Mouse (Mus musculus) erythroblast, embryonic 14.5 days (primary cell): Measurements from ENCODE around the gene Nme4. TPM values are rescaled to one million over a fixed set of nuclear protein-coding genes. Genes with fewer than 3 reads are reported as not detected.
A peak's percentile ranks its signal among the peaks of the same experiment; 100 is the strongest.
"Not testable (repeated sequence)": the region's sequence is repeated elsewhere in the genome, so short reads cannot be mapped to it uniquely, and the experiment has no call there.

ENCODE experiments used
- H3K27me3 ChIP-seq: 2 replicates; pipeline ENCODE4 v1.6.1; 2012; ENCODE audit warnings: inconsistent platforms; ENCODE audit not compliant: control insufficient read depth
- H3K36me3 ChIP-seq: 2 replicates; pipeline ENCODE4 v1.6.1; 2012; ENCODE audit warnings: mild to moderate bottlenecking, inconsistent platforms; ENCODE audit not compliant: control insufficient read depth
- H3K4me1 ChIP-seq: 2 replicates; pipeline ENCODE4 v1.6.1; 2012; ENCODE audit warnings: inconsistent platforms; ENCODE audit not compliant: control insufficient read depth
- H3K4me3 ChIP-seq: replicated peaks from 2 replicates; pipeline ENCODE3; 2012; ENCODE audit warnings: moderate library complexity, mild to moderate bottlenecking, inconsistent platforms
- H3K9me3 ChIP-seq: 2 replicates; pipeline ENCODE4 v1.6.1; 2012; ENCODE audit warnings: low read length, inconsistent platforms, mixed read lengths; ENCODE audit not compliant: control insufficient read depth
- GATA1 ChIP-seq: IDR thresholded peaks from 2 replicates; pipeline ENCODE4 v1.6.1; 2012; ENCODE audit warnings: low read length, inconsistent platforms, mixed read lengths
- TAL1 ChIP-seq: IDR thresholded peaks from 3 replicates; pipeline ENCODE4 v1.6.1; 2012; ENCODE audit warnings: low read length, inconsistent platforms, mixed read lengths
- polyA plus RNA-seq: library from polyadenylated mRNA; stranded (reverse); fragments of >175 nt; gene quantifications from 2 replicates; pipeline ENCODE4 v1.2.3, GENCODE M21; 2012

The Nme4 gene
- polyA plus RNA-seq, 1 experiment, result 9.0 TPM

DNA sequence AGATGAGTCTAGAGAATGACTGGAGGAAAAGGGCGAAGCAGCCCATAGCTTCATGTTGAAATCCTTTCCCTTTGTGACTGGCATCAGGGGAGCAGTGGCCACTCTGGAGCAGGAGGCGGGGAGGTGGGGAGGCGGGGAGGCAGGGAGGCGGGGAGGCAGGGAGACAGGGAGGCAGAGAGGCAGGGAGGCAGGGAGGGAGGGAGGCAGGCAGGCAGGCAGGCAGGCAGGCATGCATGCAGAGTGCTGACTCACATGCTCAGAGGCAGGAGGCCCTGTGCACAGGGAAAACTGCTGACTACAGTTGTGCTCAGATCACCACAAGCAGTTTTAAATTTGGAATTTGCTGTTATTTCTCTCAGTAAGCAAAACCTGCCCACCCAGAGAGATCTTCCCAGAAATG, 6.1 kb upstream of the Nme4 start:
- Histone ChIP-seq H3K4me1 (peaks cover 13% of the 10 kb centered on the region), H3K27me3 (no peaks in the 10 kb centered on the region; the same call in 1 of the 2 replicates), H3K36me3 (no peaks in the 10 kb centered on the region), H3K9me3 (no peaks in the 10 kb centered on the region), H3K4me3 (no peak overlapping the region)
- TF ChIP-seq TAL1 (no peak), GATA1 (no peak)

DNA sequence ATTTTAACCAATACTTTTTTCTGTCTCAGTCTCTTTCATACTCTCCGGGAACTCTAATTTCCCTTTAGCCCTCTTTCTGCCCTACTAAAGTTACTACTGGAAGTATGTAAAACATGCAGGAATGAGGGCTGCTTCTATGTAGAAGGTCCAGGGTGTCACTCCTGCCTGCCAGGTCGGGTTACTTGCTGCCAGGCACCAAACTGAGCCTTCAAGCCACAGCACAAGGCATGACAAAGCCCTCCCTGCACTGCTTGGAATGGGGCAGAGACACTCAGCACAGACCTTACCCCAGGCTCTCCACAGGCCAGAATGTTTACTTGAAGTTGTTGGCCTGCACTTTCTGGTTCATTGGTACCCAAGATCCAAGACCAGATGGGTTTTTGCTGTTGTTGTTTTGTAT, 4.8 kb upstream of the Nme4 start:
- peaks cover 22% of the 10 kb centered on the region for H3K4me1 ChIP-seq
- no peaks in the 10 kb centered on the region; the same call in 1 of the 2 replicates for H3K27me3 ChIP-seq
- TF ChIP-seq GATA1 (no peak), TAL1 (no peak)
- H3K4me3 ChIP-seq, result no peak overlapping the region
- no peaks in the 10 kb centered on the region for H3K9me3 ChIP-seq
- no peaks in the 10 kb centered on the region for H3K36me3 ChIP-seq

DNA sequence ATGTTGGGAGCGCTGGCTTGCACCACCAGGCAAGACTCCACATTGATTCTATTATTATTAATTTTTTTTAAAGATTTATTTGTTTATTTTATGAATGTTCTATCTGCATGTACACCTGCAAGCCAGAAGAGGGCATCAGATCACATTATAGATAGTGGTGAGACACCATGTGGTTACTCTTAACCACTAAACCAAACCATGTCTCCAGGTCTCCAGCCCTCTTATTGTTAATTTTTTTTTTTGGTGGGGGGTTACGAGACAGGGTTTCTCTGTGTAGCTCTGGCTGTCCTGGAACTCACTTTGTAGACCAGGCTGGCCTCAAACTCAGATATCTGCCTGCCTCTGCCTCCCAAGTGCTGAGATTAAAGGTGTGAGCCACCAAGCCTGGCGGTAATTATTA, 3.9 kb upstream of the Nme4 start:
- H3K27me3 ChIP-seq, result not testable (repeated sequence)

GRCm38 (mm10) chr17:26098461-26098860, 3.1 kb upstream of the Nme4 start:
- TF ChIP-seq TAL1 (no peak), GATA1 (no peak)
- peaks cover 39% of the 10 kb centered on the region for H3K4me1 ChIP-seq

More for the DNA sequence above, 3.9 kb upstream of the Nme4 start:
- peaks cover 30% of the 10 kb centered on the region for H3K4me1 ChIP-seq
- H3K4me3 ChIP-seq, H3K36me3 ChIP-seq, H3K9me3 ChIP-seq: not testable (repeated sequence)

DNA sequence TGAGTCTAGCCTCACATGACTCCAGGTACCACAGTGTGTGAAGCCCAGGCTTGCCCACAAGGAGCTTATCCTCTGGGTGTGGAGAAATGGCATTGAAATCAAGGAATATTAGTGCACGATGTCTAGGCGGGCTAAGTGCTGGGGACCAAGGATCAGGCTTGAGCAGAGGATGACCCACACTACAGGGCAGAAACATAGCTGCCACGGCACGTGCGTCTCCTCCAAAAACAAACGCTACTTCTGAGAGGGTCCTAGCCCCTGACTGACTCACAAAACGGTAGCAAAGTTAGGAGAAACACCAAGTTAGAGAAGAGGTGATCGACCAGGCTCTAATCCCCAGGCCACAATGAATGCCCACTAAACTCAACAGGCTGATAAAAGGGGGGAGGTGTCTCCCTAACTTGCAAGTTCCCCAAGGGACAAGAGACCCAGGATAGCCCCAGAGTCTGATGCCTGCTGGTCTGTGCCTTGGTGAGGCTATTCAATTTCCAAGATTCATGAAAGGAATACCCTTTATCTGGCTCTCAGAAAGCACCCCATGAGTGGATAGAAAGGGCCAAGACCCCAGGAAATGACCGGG, 781 bp downstream of the Nme4 start:
- H3K36me3 ChIP-seq, result peaks cover 12% of the 10 kb centered on the region
- no peaks in the 10 kb centered on the region for H3K27me3 ChIP-seq
- peaks cover 38% of the 10 kb centered on the region for H3K4me1 ChIP-seq
- H3K9me3 ChIP-seq, result peaks cover 3% of the 10 kb centered on the region
- TF ChIP-seq TAL1, result no peak
- TF ChIP-seq GATA1, result no peak
- peak overlapping the region; percentile 69 for H3K4me3 ChIP-seq

More at GRCm38 (mm10) chr17:26098461-26098860, 3.1 kb upstream of the Nme4 start:
- H3K4me3 ChIP-seq, result no peak overlapping the region
- no peaks in the 10 kb centered on the region; the same call in 1 of the 2 replicates for H3K27me3 ChIP-seq
- H3K9me3 ChIP-seq, result no peaks in the 10 kb centered on the region
- no peaks in the 10 kb centered on the region; the same call in 1 of the 2 replicates for H3K36me3 ChIP-seq

GRCm38 (mm10) chr17:26089905-26090632, 5.3 kb downstream of the Nme4 start, which contains the start of gene Decr2:
Gene Decr2, minus strand, starts transcription at chr17:26090337.
- Histone ChIP-seq H3K36me3 (peaks cover 12% of the 10 kb centered on the region), H3K4me3 (peak within 1 kb of the TSS; percentile 66), H3K9me3 (peaks cover 3% of the 10 kb centered on the region), H3K27me3 (no peaks in the 10 kb centered on the region), H3K4me1 (peaks cover 27% of the 10 kb centered on the region)
- TF ChIP-seq GATA1, result no peak
- TF ChIP-seq TAL1, result no peak

GRCm38 (mm10) chr17:26087059-26087564, 8.3 kb downstream of the Nme4 start:
- peaks cover under 1% of the 10 kb centered on the region for H3K9me3 ChIP-seq
- TF ChIP-seq TAL1 (no peak), GATA1 (no peak)

GRCm38 (mm10) chr17:26080867-26081266, 14.5 kb downstream of the Nme4 start:
- no peak for TF ChIP-seq TAL1
- TF ChIP-seq GATA1, result no peak
- H3K4me1 ChIP-seq, result no peaks in the 10 kb centered on the region
- no peaks in the 10 kb centered on the region for H3K9me3 ChIP-seq
- no peaks in the 10 kb centered on the region; the same call in 1 of the 2 replicates for H3K36me3 ChIP-seq
- H3K27me3 ChIP-seq, result peaks cover 5% of the 10 kb centered on the region
- H3K4me3 ChIP-seq, result no peak overlapping the region

More at GRCm38 (mm10) chr17:26087059-26087564, 8.3 kb downstream of the Nme4 start:
- no peaks in the 10 kb centered on the region for H3K27me3 ChIP-seq
- peaks cover 9% of the 10 kb centered on the region for H3K4me1 ChIP-seq
- H3K4me3 ChIP-seq, result no peak overlapping the region
- peaks cover 5% of the 10 kb centered on the region for H3K36me3 ChIP-seq

GRCm38 (mm10) chr17:26078851-26079250, 16.6 kb downstream of the Nme4 start:
- Histone ChIP-seq H3K9me3 (no peaks in the 10 kb centered on the region), H3K36me3 (no peaks in the 10 kb centered on the region; the same call in 1 of the 2 replicates), H3K4me1 (no peaks in the 10 kb centered on the region), H3K4me3 (no peak overlapping the region), H3K27me3 (peaks cover 15% of the 10 kb centered on the region)
- TF ChIP-seq GATA1 (no peak), TAL1 (no peak)

DNA sequence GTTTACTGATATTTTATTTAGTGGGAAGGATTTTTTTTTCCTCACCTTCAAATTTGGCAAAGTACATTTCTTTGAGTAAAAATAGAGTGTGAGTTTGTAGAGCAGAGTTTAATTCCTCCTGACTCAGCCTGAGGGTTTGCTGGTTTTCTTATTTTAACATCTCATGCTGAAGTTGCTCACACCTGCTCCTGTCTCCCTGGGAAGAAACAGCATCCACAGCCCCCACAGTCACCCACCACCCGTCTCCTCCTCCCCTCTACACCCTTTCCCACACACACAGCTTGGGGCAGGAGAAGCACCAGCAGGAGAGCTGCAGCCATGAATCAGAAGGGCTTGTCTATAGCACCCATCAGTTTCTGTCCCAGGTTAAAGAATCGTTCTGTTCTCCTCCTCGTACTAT, 20.2 kb downstream of the Nme4 start:
- no peak overlapping the region for H3K4me3 ChIP-seq
- H3K27me3 ChIP-seq, result peaks cover 39% of the 10 kb centered on the region
- no peaks in the 10 kb centered on the region for H3K36me3 ChIP-seq
- TF ChIP-seq TAL1 (no peak), GATA1 (no peak)
- H3K4me1 ChIP-seq, result peaks cover under 1% of the 10 kb centered on the region; the same call in 1 of the 2 replicates
- no peaks in the 10 kb centered on the region for H3K9me3 ChIP-seq
